Mouse (Mus musculus) ES-Bruce4 (cell line): ENCODE results near the gene Spink2. TPM values are rescaled to one million over a fixed set of nuclear protein-coding genes. Genes with fewer than 3 reads are reported as not detected.

Experiments
- H3K27ac ChIP-seq: 2 replicates; pipeline ENCODE4 v1.5.1; 2012; ENCODE audit warnings: low read length, inconsistent platforms; ENCODE audit not compliant: insufficient read depth
- H3K27me3 ChIP-seq: 2 replicates; pipeline ENCODE4 v1.6.1; 2012; ENCODE audit warnings: mild to moderate bottlenecking, low read length, inconsistent platforms; ENCODE audit not compliant: control insufficient read depth, poor library complexity, insufficient read depth, severe bottlenecking
- H3K36me3 ChIP-seq: 2 replicates; pipeline ENCODE4 v1.6.1; 2012; ENCODE audit warnings: inconsistent platforms, mild to moderate bottlenecking, low read length, moderate library complexity; ENCODE audit not compliant: control insufficient read depth, poor library complexity, insufficient read depth, severe bottlenecking
- H3K4me1 ChIP-seq: one replicate; pipeline ENCODE4 v1.8.1; 2011; ENCODE audit warnings: low read length; ENCODE audit not compliant: control insufficient read depth, insufficient read depth
- H3K4me3 ChIP-seq: 2 replicates; pipeline ENCODE4 v1.5.1; 2011; ENCODE audit warnings: low read depth, mild to moderate bottlenecking, low read length
- H3K9ac ChIP-seq: 2 replicates; pipeline ENCODE4 v1.6.1; 2012; ENCODE audit warnings: low read depth, mild to moderate bottlenecking, inconsistent platforms; ENCODE audit not compliant: poor library complexity, severe bottlenecking
- H3K9me3 ChIP-seq: replicated peaks from 2 replicates; pipeline ENCODE4 v1.6.1; 2012; ENCODE audit warnings: mild to moderate bottlenecking, low read length, inconsistent platforms; ENCODE audit not compliant: control insufficient read depth, poor library complexity, insufficient read depth, severe bottlenecking
- CTCF ChIP-seq: IDR thresholded peaks from one replicate; pipeline ENCODE4 v1.8.1; 2011; ENCODE audit warnings: low read depth, low read length
- EP300 ChIP-seq: IDR thresholded peaks from 2 replicates; pipeline ENCODE4 v1.6.1; 2011; ENCODE audit warnings: low read depth, low read length; ENCODE audit not compliant: insufficient read depth
- POLR2A ChIP-seq: IDR thresholded peaks from one replicate; pipeline ENCODE4 v1.8.1; 2011; ENCODE audit warnings: low read length; ENCODE audit not compliant: insufficient read depth
- polyA plus RNA-seq: library from polyadenylated mRNA; stranded (reverse); fragments of >200 nt; gene quantifications from 2 replicates; pipeline ENCODE4 v1.2.4, GENCODE M21; 2011; ENCODE audit warnings: low read depth; ENCODE audit not compliant: missing spikeins, insufficient read depth, insufficient read length

The Spink2 gene
- polyA plus RNA-seq, 1 experiment = not detected

- Histone ChIP-seq H3K9me3 (no peaks in the 10 kb centered on the region), H3K4me3 (no peak overlapping the region), H3K9ac (no peak overlapping the region; the same call in 1 of the 2 replicates), H3K4me1 (no peaks in the 10 kb centered on the region), H3K36me3 (no peaks in the 10 kb centered on the region), H3K27ac (no peak overlapping the region), H3K27me3 (no peaks in the 10 kb centered on the region)
- no peak for TF ChIP-seq POLR2A
- peak; percentile 35 for TF ChIP-seq CTCF
These were observed 5.9 kb upstream of the Spink2 start for GRCm38 (mm10) chr5:77217211-77217610.

- Histone ChIP-seq H3K27me3 (no peaks in the 10 kb centered on the region), H3K9me3 (no peaks in the 10 kb centered on the region), H3K9ac (no peak overlapping the region), H3K36me3 (no peaks in the 10 kb centered on the region), H3K27ac (no peak overlapping the region), H3K4me3 (no peak overlapping the region), H3K4me1 (no peaks in the 10 kb centered on the region)
- no peak for TF ChIP-seq EP300
- TF ChIP-seq CTCF = no peak
- no peak for TF ChIP-seq POLR2A
These were observed 5.1 kb downstream of the Spink2 start for GRCm38 (mm10) chr5:77206134-77206533.

- Histone ChIP-seq H3K9me3 (no peaks in the 10 kb centered on the region), H3K4me3 (no peak overlapping the region), H3K27ac (no peak overlapping the region), H3K4me1 (no peaks in the 10 kb centered on the region), H3K27me3 (no peaks in the 10 kb centered on the region), H3K9ac (no peak overlapping the region), H3K36me3 (no peaks in the 10 kb centered on the region)
- TF ChIP-seq CTCF = peak; percentile 1
- TF ChIP-seq POLR2A = no peak
- no peak for TF ChIP-seq EP300
These were observed 9.0 kb downstream of the Spink2 start for GRCm38 (mm10) chr5:77202238-77202637.

- Histone ChIP-seq H3K36me3 (no peaks in the 10 kb centered on the region), H3K9me3 (no peaks in the 10 kb centered on the region), H3K9ac (no peak overlapping the region), H3K4me3 (no peak overlapping the region), H3K4me1 (no peaks in the 10 kb centered on the region), H3K27ac (no peak overlapping the region), H3K27me3 (no peaks in the 10 kb centered on the region)
- TF ChIP-seq EP300 = no peak
- TF ChIP-seq CTCF = no peak
- no peak for TF ChIP-seq POLR2A
These were observed 10.6 kb downstream of the Spink2 start for GRCm38 (mm10) chr5:77200695-77201094.

- H3K27me3 ChIP-seq = no peaks in the 10 kb centered on the region
- peaks cover 2% of the 10 kb centered on the region for H3K4me1 ChIP-seq
- no peak overlapping the region for H3K27ac ChIP-seq
- TF ChIP-seq CTCF = peak; percentile 16
- TF ChIP-seq EP300 = no peak
- no peaks in the 10 kb centered on the region for H3K36me3 ChIP-seq
- no peak overlapping the region for H3K9ac ChIP-seq
- no peaks in the 10 kb centered on the region for H3K9me3 ChIP-seq
- H3K4me3 ChIP-seq = no peak overlapping the region
These were observed 17.3 kb downstream of the Spink2 start for GRCm38 (mm10) chr5:77193951-77194350.

- Histone ChIP-seq H3K36me3 (no peaks in the 10 kb centered on the region), H3K9ac (no peak overlapping the region)
- no peak for TF ChIP-seq EP300
These were observed 18.0 kb downstream of the Spink2 start for GRCm38 (mm10) chr5:77193266-77193665.

GRCm38 (mm10) chr5:77191631-77192030 is 19.6 kb downstream of the Spink2 start:
- Histone ChIP-seq H3K27me3 (no peaks in the 10 kb centered on the region), H3K9me3 (no peaks in the 10 kb centered on the region), H3K9ac (no peak overlapping the region), H3K27ac (no peak overlapping the region), H3K36me3 (no peaks in the 10 kb centered on the region), H3K4me1 (peaks cover 3% of the 10 kb centered on the region), H3K4me3 (no peak overlapping the region)
- TF ChIP-seq CTCF = no peak
- no peak for TF ChIP-seq POLR2A
- TF ChIP-seq EP300 = no peak

More at GRCm38 (mm10) chr5:77193266-77193665, 18.0 kb downstream of the Spink2 start:
- no peak overlapping the region for H3K27ac ChIP-seq
- no peaks in the 10 kb centered on the region for H3K27me3 ChIP-seq
- no peaks in the 10 kb centered on the region for H3K9me3 ChIP-seq
- no peak overlapping the region for H3K4me3 ChIP-seq
- peaks cover 2% of the 10 kb centered on the region for H3K4me1 ChIP-seq
